Mouse (Mus musculus) cerebellum, postnatal 4 days (tissue): ENCODE data around the gene Ipo7.
"Not testable (repeated sequence)": the region's sequence is repeated elsewhere in the genome, so short reads cannot be mapped to it uniquely, and the experiment has no call there.

ENCODE experiments used
- DNase-seq, 2 experiments: peaks; one replicate each; pipeline ENCODE4 v3.0.0; 2022; ENCODE audit warnings: low spot score in 2 of 2, mixed read lengths in 1 of 2

The Ipo7 gene

GRCm38 (mm10) chr7:110018117-110018630 is at the start of gene Ipo7:
Gene Ipo7 (plus strand): TSS chr7:110018274.
- DNase-seq, result peak; percentile 83 to 91

DNA sequence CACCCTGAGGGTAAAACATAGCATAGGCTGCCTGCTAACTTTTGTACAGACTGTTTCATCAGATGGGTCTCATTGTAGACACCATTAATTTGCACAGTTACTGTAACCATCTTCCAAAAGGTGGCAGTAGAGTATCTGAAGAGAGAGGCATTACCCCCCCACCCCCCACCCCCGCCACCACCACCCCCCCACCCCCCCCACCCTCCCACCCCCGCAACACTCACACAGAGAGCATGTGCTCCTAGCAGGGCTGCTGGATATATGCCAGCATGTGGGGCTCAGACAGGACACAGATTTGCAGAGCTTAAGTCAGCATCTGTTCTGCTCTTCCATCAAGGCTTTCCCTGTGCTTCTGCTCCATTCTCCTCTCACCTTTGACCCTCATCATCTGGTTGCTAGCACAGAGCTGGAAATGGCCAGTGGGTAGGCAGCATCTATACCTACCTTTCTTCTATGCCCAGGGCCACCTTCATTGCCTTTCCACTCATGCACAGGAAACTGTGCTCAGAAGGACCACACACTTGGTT is 49.1 kb upstream of the Ipo7 start:
- peak in 1 of 2 experiments; percentile 68 for DNase-seq

- no peak for DNase-seq
Measured at GRCm38 (mm10) chr7:109969542-109969941, 48.5 kb upstream of the Ipo7 start.

DNA sequence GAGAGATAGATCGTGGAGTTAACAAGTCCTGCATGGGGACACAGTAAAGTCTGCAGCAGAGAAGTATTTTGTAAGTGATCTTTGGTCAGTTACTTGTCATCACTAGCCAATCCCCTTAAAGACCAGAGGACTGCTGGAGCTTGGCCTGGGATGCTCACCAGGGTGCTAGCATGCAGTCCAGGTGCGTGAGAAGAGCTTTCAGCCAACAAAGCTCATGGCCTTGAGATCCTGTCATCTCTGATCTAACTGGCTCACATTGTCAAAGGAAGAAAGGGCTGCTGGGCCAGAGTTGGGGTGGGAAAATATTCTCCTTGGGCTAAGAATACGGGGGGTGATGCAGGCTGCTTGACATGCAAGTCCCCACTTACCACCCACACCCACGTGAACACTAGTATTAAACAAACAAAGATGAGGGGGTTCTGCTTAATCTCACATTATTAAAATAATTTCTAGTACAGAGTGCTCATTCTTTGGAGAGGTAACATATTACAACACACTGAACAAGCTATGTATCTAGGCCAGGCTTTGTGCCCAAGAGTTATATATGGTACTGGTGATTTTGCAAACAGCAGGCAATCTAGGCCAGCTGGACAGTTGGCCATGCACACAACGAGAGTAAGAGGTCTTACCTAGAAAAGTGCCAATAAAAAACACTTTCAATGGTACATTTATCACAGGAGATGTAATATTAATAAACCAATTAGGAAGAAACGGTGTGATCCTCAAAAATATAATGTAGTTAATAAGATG is 41.9 kb upstream of the Ipo7 start:
- no peak for DNase-seq

DNA sequence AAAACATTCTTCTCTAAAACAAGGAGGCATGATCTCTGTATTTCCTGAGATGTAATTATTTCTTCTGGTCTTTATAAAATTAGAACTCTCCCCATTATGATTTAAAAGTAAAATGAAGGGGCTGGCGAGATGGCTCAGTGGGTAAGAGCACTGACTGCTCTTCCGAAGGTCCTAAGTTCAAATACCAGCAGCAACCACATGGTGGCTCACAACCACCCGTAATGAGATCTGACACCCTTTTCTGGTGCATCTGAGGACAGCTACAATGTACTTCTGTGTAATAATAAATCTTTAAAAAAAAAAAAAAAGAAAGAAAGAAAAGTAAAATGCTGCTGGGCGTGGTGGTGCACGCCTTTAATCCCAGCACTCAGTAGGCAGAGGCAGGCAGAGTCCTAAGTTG is 40.9 kb upstream of the Ipo7 start:
- DNase-seq, result not testable (repeated sequence)

- not testable (repeated sequence) for DNase-seq
Measured at GRCm38 (mm10) chr7:109984608-109985007, 33.5 kb upstream of the Ipo7 start.

- DNase-seq, result no peak
Measured at GRCm38 (mm10) chr7:109985661-109986132, 32.4 kb upstream of the Ipo7 start.

GRCm38 (mm10) chr7:109986133-109986669 is 31.9 kb upstream of the Ipo7 start:
- DNase-seq, result peak; percentile 92 to 98

GRCm38 (mm10) chr7:109986775-109987174 is 31.3 kb upstream of the Ipo7 start, which contains the start of gene Tmem41b:
Gene Tmem41b (minus strand): TSS chr7:109986929.
- not testable (repeated sequence) for DNase-seq

GRCm38 (mm10) chr7:109991286-109991685 is 26.8 kb upstream of the Ipo7 start:
- DNase-seq, result no peak

- DNase-seq, result no peak
Measured at GRCm38 (mm10) chr7:109993157-109993959, 24.7 kb upstream of the Ipo7 start.

- no peak for DNase-seq
Measured at GRCm38 (mm10) chr7:109998388-109998787, 19.7 kb upstream of the Ipo7 start.

DNA sequence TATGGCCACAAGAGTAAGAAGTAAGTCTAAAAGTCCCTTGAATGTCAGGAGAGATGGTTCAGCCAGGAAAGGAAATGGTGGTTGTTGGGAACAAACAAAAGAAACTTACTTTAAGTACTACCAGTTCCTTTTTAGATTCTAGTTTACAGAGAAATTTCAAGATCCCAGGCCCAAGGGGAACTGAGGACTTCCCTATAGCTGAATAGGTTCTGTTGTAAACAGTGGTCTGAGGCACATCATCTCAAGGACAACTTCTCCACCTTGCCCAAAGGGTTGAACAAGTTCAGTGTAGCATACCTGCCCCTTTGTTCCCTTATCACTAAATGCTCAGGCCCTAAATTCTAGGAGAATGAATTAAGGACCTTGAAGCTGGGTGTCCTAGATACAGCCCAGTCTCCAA is 16.0 kb upstream of the Ipo7 start:
- no peak for DNase-seq

DNA sequence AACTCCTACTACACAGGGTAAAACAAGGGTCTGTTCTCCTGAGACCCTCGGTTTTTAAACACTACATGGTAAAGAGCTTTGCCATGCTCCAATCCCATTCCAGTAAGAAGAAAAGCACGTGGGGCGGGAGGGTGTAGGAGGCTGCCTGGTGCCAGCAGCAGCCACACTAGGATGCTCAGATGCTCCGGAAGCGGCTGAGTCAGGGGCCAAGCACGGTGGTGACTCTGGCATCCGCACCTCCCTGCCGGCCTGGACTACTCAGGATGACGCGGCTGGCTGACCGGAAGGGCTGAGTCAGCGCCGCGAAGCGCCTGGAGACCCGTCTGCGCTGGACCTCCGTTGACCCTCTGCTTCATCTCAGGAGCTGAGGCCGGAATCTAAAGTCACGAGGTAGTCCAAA is 15.1 kb upstream of the Ipo7 start:
- DNase-seq, result no peak

- DNase-seq, result no peak
Measured at GRCm38 (mm10) chr7:110005976-110006375, 12.1 kb upstream of the Ipo7 start.

DNA sequence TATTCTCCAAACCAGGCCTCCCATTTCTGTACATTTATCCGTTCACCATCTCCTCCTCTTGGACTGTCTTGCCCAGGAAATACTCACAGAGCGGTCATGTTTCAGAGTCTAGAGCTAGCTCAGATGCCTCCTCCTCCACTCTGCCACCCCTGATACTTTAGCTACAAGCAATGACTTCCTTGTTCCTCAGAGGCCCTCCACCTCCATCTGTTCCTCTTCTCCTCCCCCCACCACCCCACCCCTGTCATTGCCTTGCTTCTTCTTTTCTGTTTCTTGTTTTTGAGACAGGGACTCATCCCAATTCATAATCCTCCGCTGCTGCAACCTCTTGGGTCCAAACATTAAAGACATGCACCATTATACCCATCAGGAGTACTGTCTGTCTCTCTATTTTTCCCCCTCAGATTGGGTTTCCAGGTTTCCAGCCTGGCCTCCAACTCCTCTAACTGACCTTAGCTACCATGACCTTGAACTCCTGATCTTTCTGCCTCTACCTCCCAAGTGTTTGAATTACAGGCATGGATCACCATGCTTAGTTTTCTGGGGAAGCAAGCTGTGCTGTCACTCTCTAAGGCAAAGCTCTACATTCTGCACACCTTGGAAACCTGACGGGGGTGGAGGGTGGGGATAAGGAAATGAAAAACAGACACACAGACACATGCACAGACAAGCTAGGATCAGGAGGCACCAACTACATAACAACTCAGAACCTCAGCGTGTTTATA is 11.4 kb upstream of the Ipo7 start:
- DNase-seq, result no peak

- no peak for DNase-seq
Measured at GRCm38 (mm10) chr7:110008513-110008912, 9.6 kb upstream of the Ipo7 start.

GRCm38 (mm10) chr7:110009084-110009483 is 9.0 kb upstream of the Ipo7 start:
- no peak for DNase-seq

GRCm38 (mm10) chr7:110011417-110011816 is 6.7 kb upstream of the Ipo7 start:
- DNase-seq, result no peak

DNA sequence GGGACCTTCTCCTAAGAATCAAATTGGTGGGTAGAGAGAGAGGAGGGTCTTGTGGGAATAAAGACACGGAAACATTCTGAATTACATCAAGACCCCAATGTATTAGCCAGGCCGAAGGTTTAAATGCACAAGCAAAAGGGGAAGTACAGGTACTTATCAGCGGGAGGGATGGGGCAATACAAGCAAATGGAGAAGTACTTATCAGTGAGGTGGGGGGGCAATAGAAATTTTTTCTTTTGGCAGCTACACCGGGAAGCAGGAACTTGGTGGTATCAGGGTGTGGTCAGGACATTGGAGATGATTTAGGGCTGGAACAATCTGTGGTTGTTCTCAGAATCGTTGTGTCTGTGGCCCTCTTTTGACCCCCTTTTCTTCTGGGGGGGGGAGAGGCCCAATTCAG is 3.8 kb upstream of the Ipo7 start:
- DNase-seq, result no peak
